Mouse (Mus musculus): ENCODE measurements around the gene Ddx20.

Gene Ddx20

DNA sequence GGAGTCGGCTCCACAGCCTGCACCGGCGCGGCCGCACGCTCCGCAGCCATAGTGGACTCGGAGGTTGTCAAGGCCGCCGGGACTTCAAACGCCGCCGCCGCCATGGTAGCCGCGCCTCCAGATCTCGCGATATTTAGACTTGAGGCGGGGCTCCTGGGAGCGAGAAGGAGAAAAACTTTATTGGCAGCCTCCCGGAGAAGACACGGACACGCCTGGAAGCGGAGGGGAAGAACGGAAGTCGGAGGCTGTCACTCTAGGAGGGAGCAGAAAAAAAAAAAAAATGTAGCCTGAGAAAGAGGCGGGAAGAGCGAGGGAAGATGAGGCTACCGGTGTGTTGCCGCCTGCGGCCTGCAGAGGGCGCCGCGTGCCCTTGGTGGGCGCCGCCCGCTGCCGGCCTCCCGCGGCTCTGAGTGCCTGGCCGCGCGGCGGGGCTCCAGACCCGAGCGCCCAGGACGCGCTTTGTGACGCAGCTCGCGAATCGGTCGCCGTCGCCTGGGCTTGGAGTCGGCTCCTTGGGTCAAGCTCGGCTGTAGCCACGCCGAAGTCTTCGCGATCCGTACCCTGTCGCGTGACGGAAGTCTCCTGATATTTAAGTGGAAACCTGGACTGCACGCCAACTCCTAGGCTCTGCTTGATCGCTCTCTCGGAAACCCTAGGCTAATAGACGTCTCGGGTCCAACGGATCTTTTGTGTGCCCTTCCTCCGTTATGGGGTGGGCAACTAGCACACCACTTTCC is at the start of gene Ddx20:
Gene Ddx20, minus strand, starts transcription at position 251 of the 737 bp plus-strand sequence.
- peak; percentile 97 for DNase-seq

DNA sequence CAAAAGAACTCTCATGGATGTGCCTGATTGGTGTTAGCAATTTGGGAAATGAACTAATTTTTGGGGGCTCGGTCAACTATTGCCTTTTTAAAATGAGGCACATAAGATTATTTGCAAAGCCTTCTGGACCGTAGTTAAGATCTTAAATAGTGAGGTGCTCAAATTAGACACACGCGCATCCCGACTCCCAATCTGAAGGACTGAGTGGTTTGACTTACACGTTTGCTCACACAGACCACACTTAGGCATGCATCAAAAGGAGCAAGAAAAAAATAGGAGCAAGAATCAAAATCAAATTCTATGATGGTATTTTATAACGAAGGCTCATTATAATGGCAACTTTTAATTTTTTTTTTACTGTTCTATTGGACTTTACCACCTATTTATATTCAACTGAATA is 49.7 kb upstream of the Ddx20 start:
- DNase-seq, result no peak

DNA sequence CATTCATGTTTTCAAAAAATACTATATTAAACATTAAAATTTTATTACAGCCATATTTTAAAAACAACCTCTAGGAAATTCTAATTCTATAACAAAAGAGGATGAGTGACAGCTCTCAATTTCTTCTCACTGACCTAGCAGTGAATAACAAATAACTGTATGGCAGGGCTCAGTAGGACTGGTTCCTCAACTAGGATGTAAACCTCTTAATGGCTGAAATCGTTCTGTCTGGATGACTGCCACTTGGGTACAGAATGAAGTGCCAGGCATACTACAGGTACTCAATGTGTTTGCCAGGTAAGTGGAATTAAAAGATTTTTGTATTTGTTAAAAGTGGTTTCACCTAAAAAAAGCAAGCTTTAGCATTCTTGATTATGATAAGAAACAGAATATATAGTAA is 48.8 kb upstream of the Ddx20 start:
- DNase-seq, result no peak

- DNase-seq, result no peak
Measured at GRCm38 (mm10) chr3:105735285-105735684, 47.9 kb upstream of the Ddx20 start.

DNA sequence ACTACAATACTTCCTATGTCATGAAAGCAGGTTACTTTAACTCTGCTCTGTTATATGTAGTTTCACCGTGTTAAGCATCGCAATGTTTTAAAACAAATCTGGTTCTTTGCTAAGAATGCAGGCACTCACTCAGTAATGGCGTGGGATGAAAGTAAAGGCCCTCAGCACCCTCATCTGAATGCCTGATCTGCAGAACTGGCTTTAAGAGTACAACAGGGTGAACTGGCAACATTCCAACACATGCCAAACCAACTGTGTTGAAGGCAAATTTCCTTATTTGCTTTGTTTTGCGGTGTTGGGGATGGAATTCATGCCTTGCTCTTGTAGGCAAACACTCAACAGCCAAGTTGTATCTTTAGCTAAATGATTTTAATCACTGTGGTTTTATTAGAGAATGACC is 46.2 kb upstream of the Ddx20 start:
- DNase-seq, result peak; percentile 43

GRCm38 (mm10) chr3:105732360-105732759 is 45.0 kb upstream of the Ddx20 start:
- no peak for DNase-seq

GRCm38 (mm10) chr3:105726037-105726436 is 38.7 kb upstream of the Ddx20 start:
- DNase-seq, result peak; percentile 69

DNA sequence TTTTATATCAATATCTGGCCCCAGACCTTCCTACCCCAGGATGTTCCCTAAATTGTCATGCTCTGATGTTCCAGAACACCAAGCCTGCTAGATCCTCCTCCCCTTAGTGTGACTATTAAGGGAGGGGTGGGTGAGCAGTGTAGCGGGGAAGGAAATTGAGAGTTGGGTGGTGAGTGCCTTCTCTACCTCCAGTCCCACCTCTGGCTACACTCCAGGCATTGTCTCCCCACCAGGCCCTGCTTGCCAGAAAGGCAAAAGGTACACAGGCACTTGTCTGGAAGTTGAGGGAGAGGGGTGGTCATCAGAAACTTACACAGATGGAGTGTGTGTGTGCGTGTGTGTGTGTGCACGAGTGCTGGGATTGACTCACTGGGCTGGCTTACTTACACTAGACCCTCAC is 35.1 kb upstream of the Ddx20 start:
- no peak for DNase-seq

DNA sequence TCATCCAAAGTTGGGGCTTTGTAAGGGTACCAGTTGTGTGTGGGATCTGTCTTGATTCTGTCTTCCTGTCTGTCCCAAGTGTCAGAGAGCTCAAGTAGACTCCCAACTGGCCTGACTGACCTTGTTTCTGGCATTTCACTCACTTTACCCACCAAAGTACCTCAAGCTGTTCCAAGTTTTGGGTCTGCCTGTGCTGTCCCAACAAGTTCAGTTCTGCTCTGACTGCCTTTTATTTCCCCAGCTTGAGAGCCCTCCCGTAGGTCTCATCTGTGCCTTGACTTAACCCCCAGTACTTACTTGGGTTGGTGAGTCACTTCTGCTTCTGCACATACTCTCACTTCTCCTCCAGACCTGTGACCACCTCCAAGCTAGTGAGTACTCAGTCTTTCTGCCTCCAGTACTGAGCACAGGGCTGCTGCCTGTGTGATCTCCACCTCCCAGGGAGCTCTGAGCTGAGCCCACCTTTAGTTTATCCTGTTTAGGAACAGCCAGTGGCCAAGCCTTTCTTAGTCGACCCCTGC is 34.4 kb upstream of the Ddx20 start:
- DNase-seq, result no peak

- DNase-seq, result no peak
Measured at GRCm38 (mm10) chr3:105720514-105720913, 33.1 kb upstream of the Ddx20 start.

GRCm38 (mm10) chr3:105719979-105720378 is 32.6 kb upstream of the Ddx20 start:
- DNase-seq, result no peak

GRCm38 (mm10) chr3:105718746-105719145 is 31.4 kb upstream of the Ddx20 start:
- no peak for DNase-seq

DNA sequence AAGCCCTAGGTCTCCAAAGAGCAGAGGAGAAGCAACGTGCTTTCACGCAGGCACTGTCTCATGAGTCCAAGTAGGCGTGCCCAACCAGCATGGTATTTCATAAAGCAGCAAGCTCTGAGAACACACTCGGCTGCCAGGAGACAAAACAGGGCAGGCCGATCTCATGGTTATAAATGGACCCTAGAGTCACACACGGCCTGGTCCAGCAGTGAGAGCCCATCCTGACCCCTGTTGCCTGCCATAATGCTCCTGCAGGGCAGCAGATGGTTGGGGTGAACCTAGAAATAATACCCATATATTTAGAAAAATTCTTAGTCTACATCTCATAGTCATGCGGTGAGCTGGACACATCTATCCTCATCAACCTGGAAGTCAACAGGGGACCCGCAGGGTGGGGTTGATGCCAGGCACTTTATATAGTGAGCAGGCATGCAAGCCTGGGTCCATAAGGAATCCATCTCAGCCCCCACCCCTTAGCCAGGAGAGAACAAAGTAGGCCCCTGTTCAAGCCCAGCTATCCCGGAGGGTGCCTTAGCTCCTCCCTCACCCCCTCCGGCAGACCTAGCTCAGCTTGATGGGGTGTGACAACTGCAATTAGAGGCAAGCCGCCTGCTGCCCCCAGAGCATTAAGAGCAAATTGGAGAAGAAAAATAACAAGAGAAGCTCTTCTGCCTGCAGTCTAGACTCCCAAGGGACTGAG is 30.6 kb upstream of the Ddx20 start:
- DNase-seq, result no peak

- DNase-seq, result no peak
Measured at GRCm38 (mm10) chr3:105716353-105717000, 29.1 kb upstream of the Ddx20 start.

DNA sequence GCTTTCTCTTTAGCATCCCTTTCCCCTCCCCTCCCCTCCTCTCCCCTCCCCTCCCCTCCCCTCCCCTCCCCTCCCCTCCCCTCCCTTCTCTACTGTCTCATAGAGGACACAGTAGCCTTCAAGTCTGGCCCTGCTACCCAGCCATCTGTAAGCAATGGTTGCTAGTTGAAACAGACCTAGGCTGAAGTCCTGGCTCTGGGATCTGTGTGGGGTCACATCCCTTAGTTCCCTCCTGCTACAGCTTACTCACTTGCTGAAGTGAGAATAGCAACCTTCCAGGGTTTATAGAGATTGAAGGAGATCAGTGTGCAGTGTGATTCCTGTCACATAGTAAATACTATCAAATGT is 27.4 kb upstream of the Ddx20 start:
- no peak for DNase-seq

- no peak for DNase-seq
Measured at GRCm38 (mm10) chr3:105714091-105714819, 26.9 kb upstream of the Ddx20 start.

- DNase-seq, result no peak
Measured at GRCm38 (mm10) chr3:105712827-105713226, 25.5 kb upstream of the Ddx20 start.

- DNase-seq, result no peak
Measured at GRCm38 (mm10) chr3:105711741-105712140, 24.4 kb upstream of the Ddx20 start.

DNA sequence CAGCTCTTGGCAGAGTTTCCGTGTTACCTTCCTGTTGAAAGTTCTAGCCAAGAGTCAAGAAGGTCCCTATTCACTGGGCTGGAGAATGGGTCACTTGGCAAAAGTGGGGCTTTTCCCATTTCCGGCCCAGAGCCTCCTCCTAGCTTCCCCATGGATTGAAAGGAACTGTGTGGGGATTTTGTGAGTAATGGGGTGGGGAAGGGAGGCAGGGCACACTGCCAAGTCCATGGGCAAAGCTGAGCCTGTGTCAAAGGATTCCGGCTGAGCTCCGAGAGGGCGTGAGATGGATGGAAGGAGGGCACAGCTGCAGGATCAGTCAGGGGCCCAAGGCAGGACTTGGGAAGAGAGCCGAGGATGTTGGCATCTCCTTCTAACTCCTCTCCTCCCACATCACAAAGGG is 22.9 kb upstream of the Ddx20 start:
- DNase-seq, result peak; percentile 15

DNA sequence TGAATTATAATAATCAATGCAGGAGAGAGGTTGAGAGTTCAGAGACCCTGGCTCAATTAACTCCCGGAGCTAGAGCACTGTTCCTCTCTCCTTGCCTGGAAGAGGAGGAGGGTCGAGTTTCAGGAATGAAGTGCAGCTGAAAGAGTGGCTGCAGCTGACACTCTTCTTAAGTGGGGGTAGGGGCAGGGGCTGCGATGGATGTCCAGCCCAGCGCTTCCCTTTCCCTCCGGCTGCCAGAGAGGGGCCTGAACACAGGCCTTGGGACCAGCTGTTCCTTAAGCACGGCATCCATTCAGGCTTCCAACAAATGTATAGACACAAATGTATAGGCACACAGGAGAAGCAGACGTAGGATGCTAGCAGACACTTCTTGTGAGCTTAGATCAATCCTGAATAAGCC is 20.2 kb upstream of the Ddx20 start:
- DNase-seq, result no peak

GRCm38 (mm10) chr3:105706366-105707020 is 19.1 kb upstream of the Ddx20 start:
- peak; percentile 41 for DNase-seq

GRCm38 (mm10) chr3:105705561-105705960 is 18.2 kb upstream of the Ddx20 start:
- no peak for DNase-seq

Data from kidney, postnatal 14 days (tissue).